Mouse (Mus musculus): ENCODE measurements at regions not wholly inside any gene's neighbourhood (a gene's known extent, or its start where the extent isn't known, plus 50 kb on each side); places are given as distances from the start of the nearest gene placed in this dataset.

- no peak for TF ChIP-seq CTCF (IDR thresholded peaks at IDR 0.05)
- Histone ChIP-seq H3K27ac (no peak overlapping the region), H3K4me3 (no peak overlapping the region)
- no peak for DNase-seq (ENCODE audit: extremely low spot score in 1 of 2, low spot score in 2 of 2)
- intact Hi-C loops (cut with DNase I): no loop called here
Measured at GRCm38 (mm10) chr19:52177088-52177791, 86.9 kb upstream of the Ins1 start.

- H3K4me3 ChIP-seq: no peak overlapping the region
Measured at GRCm38 (mm10) chr19:52193813-52194212, 70.3 kb upstream of the Ins1 start.

GRCm38 (mm10) chr19:52199545-52200284 lies 64.4 kb upstream of the Ins1 start:
- Histone ChIP-seq H3K27ac (no peak overlapping the region), H3K4me3 (no peak overlapping the region)
- DNase-seq (ENCODE audit: extremely low spot score in 1 of 2, low spot score in 2 of 2): no peak
- no peak for TF ChIP-seq CTCF (IDR thresholded peaks at IDR 0.05)
- intact Hi-C loops (cut with DNase I): no loop called here

More at GRCm38 (mm10) chr19:52193813-52194212, 70.3 kb upstream of the Ins1 start:
- intact Hi-C loops (cut with DNase I): loop anchor here (2.0 to 5.0 kb wide), 2 partner anchors 728 to 781 kb away; no protein-coding TSS in a partner anchor
- no peak overlapping the region for H3K27ac ChIP-seq
- peak; percentile 33 for TF ChIP-seq CTCF (IDR thresholded peaks at IDR 0.05)
- DNase-seq (ENCODE audit: extremely low spot score in 1 of 2, low spot score in 2 of 2): no peak

GRCm38 (mm10) chr19:52207725-52208124 lies 56.4 kb upstream of the Ins1 start:
- intact Hi-C loops (cut with DNase I): no loop called here
- no peak for DNase-seq (ENCODE audit: extremely low spot score in 1 of 2, low spot score in 2 of 2)
- TF ChIP-seq CTCF (IDR thresholded peaks at IDR 0.05): no peak
- no peak overlapping the region for H3K27ac ChIP-seq
- no peak overlapping the region for H3K4me3 ChIP-seq
